In the genomic region with DNA sequence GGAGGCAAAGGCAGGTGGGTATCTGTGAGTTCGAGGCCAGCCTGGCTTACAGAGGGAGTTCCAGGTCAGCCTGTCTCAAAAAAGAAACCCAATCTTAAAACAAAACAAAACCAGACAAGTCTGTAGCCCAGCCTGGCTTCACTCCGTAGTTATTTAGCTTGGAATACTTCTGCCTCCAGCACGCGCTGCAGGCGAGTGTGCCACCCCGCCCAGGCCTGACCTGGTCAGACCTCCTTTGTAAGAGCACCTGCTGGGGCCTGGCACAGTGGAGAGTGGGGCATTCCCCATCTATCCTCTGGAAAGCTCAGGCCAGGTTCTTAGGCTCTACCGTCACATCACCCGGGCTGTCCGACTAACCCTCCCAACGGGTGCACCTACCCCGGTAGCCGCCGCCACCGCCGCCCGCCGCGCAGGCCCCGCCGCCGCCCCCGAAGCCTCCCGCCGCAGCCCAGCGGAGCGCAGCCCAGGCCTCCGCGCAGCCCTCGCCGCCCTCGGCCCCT, we compare ENCODE assay signal across 8 mouse cellular contexts. TPM values are rescaled to one million over a fixed set of nuclear protein-coding genes. Genes with fewer than 3 reads are reported as not detected.
DNase-seq lines count a peak whose midpoint lies in the region; ATAC-seq and TF ChIP-seq lines count a peak whose summit lies in the region.

No protein-coding gene starts in this region.

- 6% methylated on average over 31 of the region's 31 CpGs for WGBS in lung, adult 2 months
- 4% methylated on average over 31 of the region's 31 CpGs for WGBS in cerebellum, adult 2 months
- 4% methylated on average over 24 of the region's 31 CpGs for WGBS in forebrain, postnatal 0 days
- 6% methylated on average over 27 of the region's 31 CpGs for WGBS in liver, embryonic 15.5 days (ENCODE audit: insufficient replicate concordance)

- peak overlapping the region; percentile 47 for H3K9ac ChIP-seq in forebrain, postnatal 0 days
- H3K9ac ChIP-seq in liver, embryonic 15.5 days = no peak overlapping the region

- peak overlapping the region; percentile 100 for H3K4me2 ChIP-seq in forebrain, postnatal 0 days (ENCODE audit: low read depth)
- H3K4me2 ChIP-seq in liver, embryonic 15.5 days = peak overlapping the region; percentile 73

- H3K27me3 ChIP-seq in cerebellum, adult 2 months (ENCODE audit: control insufficient read depth, insufficient read depth, low read length) = no peaks in the 10 kb centered on the region
- peaks cover 29% of the 10 kb centered on the region for H3K27me3 ChIP-seq in forebrain, postnatal 0 days (ENCODE audit: insufficient read depth, low read length)
- peaks cover 100% of the 10 kb centered on the region for H3K27me3 ChIP-seq in liver, embryonic 15.5 days

- TF ChIP-seq POLR2A in lung, adult 2 months (IDR thresholded peaks at IDR 0.05; ENCODE audit: borderline replicate concordance, extremely low read depth, low read depth, low read length) = no peak
- no peak for TF ChIP-seq POLR2A in cerebellum, adult 2 months (IDR thresholded peaks at IDR 0.05; ENCODE audit: borderline replicate concordance, insufficient read depth, low read length)

- no peak for TF ChIP-seq CTCF in lung, adult 2 months (IDR thresholded peaks at IDR 0.05; ENCODE audit: insufficient read depth, low read length)
- no peak for TF ChIP-seq CTCF in cerebellum, adult 2 months (IDR thresholded peaks at IDR 0.05; ENCODE audit: borderline replicate concordance, insufficient read depth, low read depth, low read length)
- TF ChIP-seq CTCF in forebrain, postnatal 0 days (IDR thresholded peaks at IDR 0.05; ENCODE audit: low read depth) = no peak

- H3K36me3 ChIP-seq in forebrain, postnatal 0 days (ENCODE audit: insufficient read depth) = no peaks in the 10 kb centered on the region
- no peaks in the 10 kb centered on the region for H3K36me3 ChIP-seq in liver, embryonic 15.5 days (replicated peaks)

- intact Hi-C loops in left cerebral cortex, postnatal 4 days (cut with DNase I) = no loop called here
- intact Hi-C loops in left cerebral cortex, postnatal 14 days (cut with DNase I) = no loop called here

- peak overlapping the region; percentile 59 for H3K4me3 ChIP-seq in lung, adult 2 months (replicated peaks; ENCODE audit: extremely low read depth, low read depth, low read length)
- peak overlapping the region; percentile 45 for H3K4me3 ChIP-seq in cerebellum, adult 2 months (replicated peaks; ENCODE audit: insufficient read depth, low read depth, low read length)
- H3K4me3 ChIP-seq in forebrain, postnatal 0 days (ENCODE audit: low read depth, low read length) = peak overlapping the region; percentile 58
- H3K4me3 ChIP-seq in liver, embryonic 15.5 days (replicated peaks) = peak overlapping the region; percentile 55

- H3K4me1 ChIP-seq in lung, adult 2 months (ENCODE audit: control insufficient read depth, insufficient read depth, low read length) = peaks cover 6% of the 10 kb centered on the region
- no peaks in the 10 kb centered on the region for H3K4me1 ChIP-seq in cerebellum, adult 2 months (ENCODE audit: control insufficient read depth, insufficient read depth, low read length)
- H3K4me1 ChIP-seq in forebrain, postnatal 0 days (ENCODE audit: insufficient read depth) = peaks cover 5% of the 10 kb centered on the region; the same call in 1 of the 2 replicates
- peaks cover 16% of the 10 kb centered on the region for H3K4me1 ChIP-seq in liver, embryonic 15.5 days (replicated peaks)

- no peak for DNase-seq in lung, adult 2 months
- DNase-seq in lung, postnatal 14 days = no peak
- DNase-seq in cerebellum, adult 2 months = peak in 1 of 2 experiments; percentile 38
- DNase-seq in forebrain, postnatal 0 days = peak; percentile 7
- DNase-seq in left cerebral cortex, postnatal 4 days = no peak
- no peak for DNase-seq in layer of hippocampus, adult 11-12 months (ENCODE audit: low spot score)
- DNase-seq in left cerebral cortex, postnatal 14 days (ENCODE audit: low spot score in 2 of 2) = no peak

- H3K27ac ChIP-seq in cerebellum, adult 2 months (ENCODE audit: insufficient read depth, low read length) = no peak overlapping the region
- no peak overlapping the region for H3K27ac ChIP-seq in forebrain, postnatal 0 days (ENCODE audit: low read depth, low read length)
- no peak overlapping the region for H3K27ac ChIP-seq in liver, embryonic 15.5 days (replicated peaks)

- H3K9me3 ChIP-seq in forebrain, postnatal 0 days (ENCODE audit: low read length) = no peaks in the 10 kb centered on the region
- H3K9me3 ChIP-seq in liver, embryonic 15.5 days (replicated peaks) = no peaks in the 10 kb centered on the region

- ATAC-seq in forebrain, postnatal 0 days = peak; percentile 60
- peak; percentile 18; the same call in 1 of the 2 replicates for ATAC-seq in liver, embryonic 15.5 days (ENCODE audit: insufficient read depth)

RNA-seq across cellular contexts. Expression of a gene that starts 2.6 kb away (rescaled TPM):
- polyA plus RNA-seq in lung, adult 2 months (2012; rRNA removed) = 3.9 and 4.2 TPM in 2 replicates
- 16.5 and 19.1 TPM in 2 replicates for polyA plus RNA-seq in cerebellum, adult 2 months (2012; rRNA removed)
- 1.3 and 1.7 TPM in 2 replicates for total RNA-seq in forebrain, postnatal 0 days (2014; rRNA removed)
- polyA plus RNA-seq in forebrain, postnatal 0 days (2015; fragmentation: Nextera tagmentation; extraction: Ambion mirVana) = 0.48 and 0.56 TPM in 2 replicates
- polyA plus RNA-seq in liver, embryonic 15.5 days (2015; fragmentation: Nextera tagmentation; extraction: Ambion mirVana) = 0.07 and 0.13 TPM in 2 replicates
- 1 to 10 TPM; 1.3 to 2.3 TPM for total RNA-seq in left cerebral cortex, postnatal 4 days (2021)
- total RNA-seq in left cerebral cortex, postnatal 14 days (2021) = 10 to 100 TPM; 12.4 to 13.5 TPM

RNA-seq across cellular contexts. Expression of a gene that starts 15.5 kb away (rescaled TPM):
- polyA plus RNA-seq in lung, adult 2 months (2012; rRNA removed) = 9.5 and 9.6 TPM in 2 replicates
- polyA plus RNA-seq in cerebellum, adult 2 months (2012; rRNA removed) = 65.2 and 78.5 TPM in 2 replicates
- total RNA-seq in forebrain, postnatal 0 days (2014; rRNA removed) = 7.4 and 11.9 TPM in 2 replicates
- 7.4 and 8.7 TPM in 2 replicates for polyA plus RNA-seq in forebrain, postnatal 0 days (2015; fragmentation: Nextera tagmentation; extraction: Ambion mirVana)
- polyA plus RNA-seq in liver, embryonic 15.5 days (2015; fragmentation: Nextera tagmentation; extraction: Ambion mirVana) = 2.7 and 4.2 TPM in 2 replicates
- 10 to 100 TPM; 15.1 to 19.5 TPM for total RNA-seq in left cerebral cortex, postnatal 4 days (2021)
- 100 to 1,000 TPM; 171 to 177 TPM for total RNA-seq in left cerebral cortex, postnatal 14 days (2021)

RNA-seq across cellular contexts. Expression of a gene that starts 29.7 kb away (rescaled TPM):
- polyA plus RNA-seq in lung, adult 2 months (2012; rRNA removed) = 21.6 and 24.5 TPM in 2 replicates
- 15.9 and 17.5 TPM in 2 replicates for polyA plus RNA-seq in cerebellum, adult 2 months (2012; rRNA removed)
- 18.9 and 20.4 TPM in 2 replicates for total RNA-seq in forebrain, postnatal 0 days (2014; rRNA removed)
- polyA plus RNA-seq in forebrain, postnatal 0 days (2015; fragmentation: Nextera tagmentation; extraction: Ambion mirVana) = 8.0 and 9.9 TPM in 2 replicates
- 9.1 and 9.9 TPM in 2 replicates for polyA plus RNA-seq in liver, embryonic 15.5 days (2015; fragmentation: Nextera tagmentation; extraction: Ambion mirVana)
- total RNA-seq in left cerebral cortex, postnatal 4 days (2021) = 10 to 100 TPM; 17.6 to 18.4 TPM
- 10 to 100 TPM; 17.5 to 18.8 TPM for total RNA-seq in left cerebral cortex, postnatal 14 days (2021)

RNA-seq across cellular contexts. Expression of a gene that starts 39.9 kb away (rescaled TPM):
- polyA plus RNA-seq in lung, adult 2 months (2012; rRNA removed) = 11.8 and 16.4 TPM in 2 replicates
- polyA plus RNA-seq in cerebellum, adult 2 months (2012; rRNA removed) = 150 and 154 TPM in 2 replicates
- total RNA-seq in forebrain, postnatal 0 days (2014; rRNA removed) = 46.6 and 47.5 TPM in 2 replicates
- 17.3 and 18.5 TPM in 2 replicates for polyA plus RNA-seq in forebrain, postnatal 0 days (2015; fragmentation: Nextera tagmentation; extraction: Ambion mirVana)
- 1.1 TPM in 2 replicates for polyA plus RNA-seq in liver, embryonic 15.5 days (2015; fragmentation: Nextera tagmentation; extraction: Ambion mirVana)
- total RNA-seq in left cerebral cortex, postnatal 4 days (2021) = 10 to 100 TPM; 40.9 to 50.9 TPM
- 100 to 1,000 TPM; 117 to 119 TPM for total RNA-seq in left cerebral cortex, postnatal 14 days (2021)
